Mouse (Mus musculus) layer of hippocampus, postnatal 25 days (tissue): ENCODE results near the gene Bsg. TPM values are rescaled to one million over a fixed set of nuclear protein-coding genes. Genes with fewer than 3 reads are reported as not detected.
A peak's percentile ranks its signal among the peaks of the same experiment; 100 is the strongest.
"Not testable (repeated sequence)": the region's sequence is repeated elsewhere in the genome, so short reads cannot be mapped to it uniquely, and the experiment has no call there.

ENCODE experiments used
- DNase-seq, 2 experiments: peaks; one replicate each; pipeline ENCODE4 v3.0.0; 2022; ENCODE audit warnings: mixed read lengths in 2 of 2, low spot score in 1 of 2; ENCODE audit errors: extremely low spot score in 1 of 2
- total RNA-seq, 2 experiments: library from RNA; stranded (reverse); gene quantifications; 2 replicates each; pipeline ENCODE4 v1.2.3; 2021

Gene Bsg
- total RNA-seq, 2 experiments from 2014 or later: 610 to 665 TPM

DNA sequence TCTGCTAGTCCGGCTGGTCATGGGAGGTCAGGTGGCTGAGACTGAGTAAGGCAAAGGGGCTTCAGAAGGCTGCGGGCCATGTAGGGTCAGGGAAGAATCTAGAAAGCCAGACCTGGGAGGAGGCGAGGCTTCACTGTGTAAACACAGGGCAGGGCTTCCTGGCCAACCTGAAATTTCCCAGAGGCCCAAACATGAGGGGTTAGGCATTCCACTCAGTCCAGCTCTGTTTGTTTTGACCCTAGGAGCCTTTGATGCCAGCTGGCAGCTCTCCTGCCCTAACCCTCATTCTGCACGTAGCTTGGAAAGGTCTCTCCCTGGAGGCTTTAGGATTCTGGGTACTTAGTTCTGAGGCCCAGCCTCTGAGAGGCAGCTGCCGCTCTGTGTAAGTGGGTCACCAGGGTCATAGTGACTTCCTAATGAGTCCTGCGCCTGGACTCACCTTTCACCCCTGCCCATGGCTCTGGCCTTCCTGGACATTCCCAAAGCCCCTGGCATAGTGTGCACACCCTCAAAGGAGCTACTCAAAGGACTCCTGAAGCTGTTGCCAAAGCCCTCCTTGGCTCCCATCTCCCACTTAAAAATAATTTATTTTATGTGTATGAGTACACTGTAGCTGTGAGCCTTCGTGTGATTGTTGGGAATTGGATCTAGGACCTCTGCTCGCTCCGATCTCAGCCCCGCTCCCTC is 2.7 kb upstream of the Bsg start:
- no peak for DNase-seq

DNA sequence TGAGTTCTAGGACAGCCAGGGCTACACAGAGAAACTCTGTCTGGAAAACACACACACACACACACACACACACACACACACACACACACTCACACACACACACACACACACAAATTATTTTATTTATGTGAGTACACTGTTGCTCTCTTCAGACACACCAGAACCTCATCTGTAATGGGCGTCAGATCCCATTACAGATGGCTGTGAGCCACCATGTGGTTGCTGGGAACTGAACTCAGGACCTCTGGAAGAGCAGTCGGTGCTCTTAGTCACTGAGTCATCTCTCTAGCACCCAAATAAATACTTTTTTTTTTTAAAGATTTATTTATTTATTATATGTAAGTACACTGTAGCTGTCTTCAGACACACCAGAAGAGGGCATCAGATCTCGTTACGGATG is 1.3 kb upstream of the Bsg start:
- not testable (repeated sequence) for DNase-seq

DNA sequence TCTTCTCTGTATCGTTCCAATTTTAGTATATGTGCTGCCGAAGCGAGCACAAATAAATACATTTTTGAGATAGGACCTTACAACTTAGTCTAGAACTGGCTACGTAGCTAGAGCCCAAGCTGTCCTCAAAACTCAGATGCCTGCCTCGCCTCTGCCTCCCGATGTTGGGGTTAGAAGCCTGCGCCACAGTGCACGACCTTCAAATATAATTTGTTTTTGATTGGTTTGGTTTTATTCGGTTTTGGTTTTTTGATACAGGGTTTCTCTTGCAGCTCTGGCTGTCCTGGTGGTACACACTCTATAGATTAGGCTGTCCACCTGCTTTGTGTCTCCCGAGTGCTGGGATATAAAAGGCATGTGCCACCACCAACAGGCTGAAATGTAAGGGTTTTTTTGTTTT is 750 bp upstream of the Bsg start:
- DNase-seq: no peak

DNA sequence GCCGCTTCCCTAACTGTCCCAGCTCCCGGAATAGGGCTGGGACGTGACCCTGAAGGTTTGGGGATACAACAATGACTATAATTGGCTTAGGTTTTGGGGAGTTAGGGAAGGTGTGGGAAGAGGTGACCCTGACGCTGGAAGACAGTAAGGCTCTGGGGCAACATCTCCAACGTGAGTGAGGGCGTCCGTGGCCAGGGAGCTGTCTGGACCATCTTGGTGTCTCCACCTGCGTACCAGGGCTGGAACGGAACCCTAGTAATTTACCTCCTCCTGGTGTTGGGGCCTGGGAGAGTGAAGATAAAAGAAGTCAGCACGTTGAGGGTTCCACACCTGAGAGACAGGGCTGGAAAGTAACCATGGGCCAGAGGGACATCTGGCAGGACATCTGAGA is 674 bp downstream of the Bsg start:
- no peak for DNase-seq

DNA sequence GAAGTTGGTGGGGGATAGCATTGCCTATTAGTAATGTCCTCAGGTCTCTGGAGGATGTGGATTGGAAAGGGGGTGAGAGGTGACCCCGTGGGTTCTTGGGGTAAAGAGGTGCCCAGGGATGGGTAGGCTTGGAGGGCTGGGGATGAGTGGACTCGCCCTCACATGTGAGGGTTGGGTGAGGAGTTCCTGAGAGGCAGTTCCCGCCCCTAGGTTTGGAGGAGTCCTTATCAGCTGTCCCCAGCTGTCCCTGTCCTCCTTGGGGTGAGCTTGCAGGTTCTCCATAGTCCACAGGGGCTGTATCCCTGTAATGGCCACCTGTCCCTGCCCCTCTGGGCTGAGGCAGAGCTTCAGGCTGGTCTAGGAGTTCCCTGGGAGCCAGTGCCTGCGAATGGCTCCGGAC is 1.7 kb downstream of the Bsg start:
- no peak for DNase-seq

DNA sequence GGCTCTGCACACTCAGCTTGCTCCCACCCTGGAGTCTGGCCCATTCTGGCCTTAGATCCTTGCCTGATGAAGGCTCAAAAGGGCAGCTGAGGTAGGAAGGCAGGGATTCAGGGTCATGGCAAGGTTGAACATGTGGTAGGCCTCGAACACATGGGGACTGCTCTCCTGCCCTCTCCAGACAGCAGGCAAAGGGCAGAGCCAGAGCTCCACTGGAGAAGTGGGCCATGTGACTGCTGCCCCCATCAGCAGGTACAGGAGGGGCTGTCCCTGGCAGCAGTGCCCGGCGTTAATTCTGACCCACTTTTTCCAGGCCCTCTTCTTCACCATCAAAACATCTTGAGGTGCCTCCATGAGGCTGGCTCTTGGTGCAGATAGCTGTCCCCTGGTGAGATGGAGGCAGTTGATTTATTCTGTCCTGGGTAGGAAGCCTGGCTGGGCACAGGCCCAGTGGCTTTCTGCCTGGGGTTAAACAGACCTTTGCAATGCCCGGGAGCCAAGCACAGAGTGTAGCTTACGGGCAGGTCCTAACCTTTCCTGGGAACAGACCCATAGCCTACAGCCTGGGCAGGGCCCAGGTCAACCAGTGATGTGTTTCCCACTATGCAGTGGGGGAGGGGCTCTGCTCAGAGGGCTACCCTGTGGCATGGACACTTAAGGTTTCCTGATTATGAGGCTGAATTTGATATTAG is 2.3 kb downstream of the Bsg start:
- DNase-seq: no peak

DNA sequence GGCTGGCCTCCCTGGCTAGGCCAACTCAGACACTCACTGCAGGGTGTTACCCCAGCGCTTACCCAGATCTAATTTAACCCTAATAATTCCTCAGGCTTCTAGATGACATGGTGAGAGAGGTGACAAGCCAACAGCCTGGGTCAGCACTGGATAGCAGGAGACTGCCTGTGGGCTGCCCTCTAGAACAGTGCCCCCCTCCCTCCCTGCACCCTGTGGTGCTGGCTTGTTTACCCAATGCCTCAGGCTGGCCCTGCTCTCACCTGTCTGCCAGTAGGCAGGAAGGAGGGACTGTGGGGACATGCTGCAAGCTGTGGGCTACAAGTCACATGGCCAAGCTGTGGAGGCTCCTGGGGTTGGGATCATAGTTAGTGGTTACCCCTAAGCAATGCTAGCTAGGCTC is 2.9 kb downstream of the Bsg start:
- DNase-seq: no peak

DNA sequence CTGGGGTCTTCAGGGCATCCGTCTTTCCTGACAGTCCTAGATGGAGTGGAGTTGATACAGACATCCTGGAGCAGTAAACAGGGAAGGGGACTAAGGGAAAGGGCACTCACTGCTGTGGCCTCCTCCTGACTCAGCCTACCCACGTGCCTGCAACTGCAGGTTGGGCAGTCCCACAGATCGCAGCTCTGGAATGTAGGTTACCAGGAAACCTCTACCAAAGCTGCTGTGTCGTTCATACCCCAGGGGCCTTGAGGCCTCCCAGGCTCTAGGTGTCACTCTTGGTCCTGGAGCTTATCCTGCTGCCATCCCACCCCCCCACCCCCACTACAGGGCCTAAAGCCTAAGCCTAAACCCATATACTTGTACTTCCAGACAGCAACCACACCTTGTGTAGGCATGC is 3.5 kb downstream of the Bsg start:
- no peak for DNase-seq

DNA sequence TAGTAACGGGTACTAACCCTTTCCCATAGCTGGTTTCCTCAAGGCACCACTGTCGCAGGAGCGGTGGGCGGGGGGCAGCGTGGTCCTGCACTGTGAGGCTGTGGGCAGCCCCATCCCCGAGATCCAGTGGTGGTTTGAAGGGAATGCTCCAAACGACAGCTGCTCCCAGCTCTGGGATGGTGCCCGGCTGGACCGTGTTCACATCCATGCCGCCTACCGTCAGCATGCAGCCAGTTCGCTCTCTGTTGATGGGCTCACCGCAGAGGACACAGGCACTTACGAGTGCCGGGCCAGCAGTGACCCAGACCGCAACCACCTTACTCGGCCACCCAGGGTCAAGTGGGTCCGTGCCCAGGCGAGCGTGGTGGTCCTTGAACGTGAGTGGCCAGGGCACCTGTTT is 4.4 kb downstream of the Bsg start:
- DNase-seq: no peak

DNA sequence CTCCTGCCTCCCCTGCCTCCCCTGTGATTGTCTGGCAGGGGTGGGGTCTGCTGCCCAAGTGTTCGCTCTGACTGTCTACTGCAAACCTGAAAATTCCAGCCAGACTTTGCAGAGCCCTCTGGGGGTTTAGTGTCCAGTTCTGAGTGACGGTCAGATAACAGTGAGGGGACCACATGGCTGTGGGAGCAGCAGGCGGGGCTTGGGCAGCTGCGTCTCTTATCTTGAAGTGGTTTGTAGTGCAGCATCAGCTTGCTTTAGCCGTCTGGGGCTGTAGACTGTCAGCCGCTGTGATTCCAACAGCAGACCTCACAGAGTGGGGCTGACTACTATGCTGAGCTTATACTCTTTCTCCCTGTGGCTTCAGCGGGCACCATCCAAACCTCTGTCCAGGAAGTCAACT is 5.0 kb downstream of the Bsg start:
- no peak for DNase-seq

DNA sequence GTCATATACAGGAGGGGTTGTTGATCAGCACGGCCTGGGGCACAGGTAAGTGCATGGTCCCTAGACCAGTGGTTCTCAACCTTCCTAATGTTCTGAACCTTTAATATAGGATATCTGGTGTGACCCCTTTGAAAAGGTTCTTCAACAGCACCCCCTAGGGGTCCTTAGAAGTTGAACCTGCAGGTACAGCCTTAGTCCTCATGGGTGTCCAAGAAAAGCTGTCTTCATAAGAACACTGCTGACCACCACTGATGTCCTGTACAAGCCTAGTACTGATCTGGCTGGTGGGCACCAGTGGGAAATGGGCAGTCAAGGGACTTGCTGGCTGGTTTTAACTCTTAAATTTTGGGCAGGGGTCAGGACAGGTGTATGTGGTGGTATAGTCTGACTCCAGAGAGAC is 7.7 kb downstream of the Bsg start:
- no peak for DNase-seq

DNA sequence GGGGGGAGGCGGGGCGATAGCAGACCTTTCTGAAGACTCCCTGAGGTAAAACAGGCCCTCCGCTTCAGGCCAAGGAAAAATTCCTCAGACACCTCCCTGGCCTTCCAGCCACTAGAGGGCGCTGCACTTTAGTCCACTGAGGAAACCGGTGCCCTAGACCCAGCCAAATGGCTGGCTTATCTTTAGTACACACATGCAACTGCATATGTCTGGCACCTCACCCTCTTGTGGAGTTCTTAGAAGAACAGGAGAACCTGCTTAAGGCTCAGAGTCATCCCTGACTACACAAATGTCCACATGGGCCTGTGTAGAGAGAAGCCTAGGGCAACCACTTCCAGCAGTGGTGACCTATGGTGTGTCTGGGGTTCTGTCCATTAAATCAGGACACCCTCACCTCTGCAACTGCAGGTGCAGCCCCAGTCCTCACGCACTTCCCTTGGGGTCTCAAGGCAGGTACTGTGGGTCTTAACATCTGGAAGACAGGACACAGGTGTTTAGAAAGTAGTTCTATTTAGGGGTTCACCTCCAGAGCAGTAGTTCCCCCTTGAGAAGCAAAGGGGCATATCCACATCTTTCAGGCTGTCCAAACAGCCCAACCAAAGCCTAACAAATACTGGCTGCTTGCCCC is 8.3 kb downstream of the Bsg start:
- peak; percentile 72 to 91 for DNase-seq

DNA sequence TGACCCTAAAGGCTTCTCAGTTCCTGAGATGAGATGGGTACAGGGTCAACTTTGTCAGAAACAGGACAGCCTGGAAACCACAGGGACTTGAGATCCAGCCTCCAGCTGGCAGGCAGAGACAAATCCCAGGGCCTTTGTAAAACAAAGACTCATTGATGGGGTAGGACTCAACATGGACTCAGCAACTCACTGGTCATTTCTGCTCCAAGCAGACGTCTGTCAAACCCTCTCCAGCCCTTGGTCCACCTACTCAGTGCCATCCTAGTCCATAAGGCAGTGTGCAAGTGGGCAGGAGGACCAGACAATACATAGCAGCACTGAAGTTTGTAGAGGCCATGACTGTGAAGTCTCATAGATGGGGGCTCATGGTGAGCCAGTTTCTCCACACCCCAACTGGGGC is 8.9 kb downstream of the Bsg start:
- DNase-seq: no peak

DNA sequence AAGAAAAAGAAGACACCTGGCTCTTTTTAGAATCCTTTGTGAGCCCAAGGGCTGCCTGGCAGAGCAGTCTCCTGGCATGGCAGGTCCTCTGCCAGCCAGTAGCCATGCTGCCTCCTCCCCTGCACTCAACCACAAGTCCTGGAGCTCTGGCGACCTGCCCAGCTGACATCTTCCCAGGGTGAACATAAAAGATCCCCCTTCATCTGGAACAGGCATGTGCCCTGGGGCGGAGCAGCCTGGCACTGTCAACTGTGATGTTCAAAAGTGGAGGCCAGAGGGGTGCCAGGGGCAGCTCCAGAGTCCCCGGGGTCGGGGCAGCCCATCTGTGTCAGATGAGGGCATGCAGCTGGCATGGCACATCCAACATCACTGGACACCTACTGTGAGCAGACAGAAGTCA is 10.7 kb downstream of the Bsg start:
- no peak for DNase-seq

DNA sequence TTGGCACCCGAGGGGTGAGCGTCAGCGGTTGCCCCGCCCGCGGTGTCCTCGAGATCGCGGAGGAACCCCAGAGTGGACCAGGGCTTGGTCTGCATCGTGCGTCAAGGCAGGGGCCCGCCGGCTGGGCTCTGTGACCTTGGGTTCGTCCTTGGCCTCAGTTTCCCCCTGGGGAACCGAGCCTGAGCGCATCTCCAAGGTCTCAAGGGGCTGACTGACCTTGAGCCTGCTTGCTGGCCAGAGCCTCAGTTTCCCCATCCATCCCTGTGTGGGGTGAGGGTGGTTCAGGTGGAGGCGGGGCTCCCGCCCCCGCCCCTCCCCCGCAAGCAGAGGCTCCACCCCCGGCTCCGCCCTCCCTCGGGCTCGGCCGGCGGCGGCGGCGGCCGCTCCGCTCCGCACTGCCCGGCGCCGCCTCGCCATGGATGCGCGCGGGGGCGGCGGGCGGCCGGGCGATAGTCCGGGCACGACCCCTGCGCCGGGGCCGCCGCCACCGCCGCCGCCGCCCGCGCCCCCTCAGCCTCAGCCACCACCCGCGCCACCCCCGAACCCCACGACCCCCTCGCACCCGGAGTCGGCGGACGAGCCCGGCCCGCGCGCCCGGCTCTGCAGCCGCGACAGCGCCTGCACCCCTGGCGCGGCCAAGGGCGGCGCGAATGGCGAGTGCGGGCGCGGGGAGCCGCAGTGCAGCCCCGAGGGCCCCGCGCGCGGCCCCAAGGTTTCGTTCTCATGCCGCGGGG is 12.1 kb downstream of the Bsg start, which contains the start of gene Hcn2:
Gene Hcn2, plus strand, starts transcription at position 381 of the 734 bp plus-strand sequence.
- no peak for DNase-seq

DNA sequence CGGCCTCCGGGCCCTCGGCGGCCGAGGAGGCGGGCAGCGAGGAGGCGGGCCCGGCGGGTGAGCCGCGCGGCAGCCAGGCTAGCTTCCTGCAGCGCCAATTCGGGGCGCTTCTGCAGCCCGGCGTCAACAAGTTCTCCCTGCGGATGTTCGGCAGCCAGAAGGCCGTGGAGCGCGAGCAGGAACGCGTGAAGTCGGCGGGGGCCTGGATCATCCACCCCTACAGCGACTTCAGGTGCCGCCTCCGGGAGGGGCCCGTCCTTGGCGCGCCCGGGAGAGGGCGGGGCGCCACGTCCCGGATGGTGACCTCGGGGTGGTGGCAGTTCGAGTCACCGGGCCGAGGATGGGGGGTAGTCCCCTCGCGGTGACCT is 12.7 kb downstream of the Bsg start:
- no peak for DNase-seq

DNA sequence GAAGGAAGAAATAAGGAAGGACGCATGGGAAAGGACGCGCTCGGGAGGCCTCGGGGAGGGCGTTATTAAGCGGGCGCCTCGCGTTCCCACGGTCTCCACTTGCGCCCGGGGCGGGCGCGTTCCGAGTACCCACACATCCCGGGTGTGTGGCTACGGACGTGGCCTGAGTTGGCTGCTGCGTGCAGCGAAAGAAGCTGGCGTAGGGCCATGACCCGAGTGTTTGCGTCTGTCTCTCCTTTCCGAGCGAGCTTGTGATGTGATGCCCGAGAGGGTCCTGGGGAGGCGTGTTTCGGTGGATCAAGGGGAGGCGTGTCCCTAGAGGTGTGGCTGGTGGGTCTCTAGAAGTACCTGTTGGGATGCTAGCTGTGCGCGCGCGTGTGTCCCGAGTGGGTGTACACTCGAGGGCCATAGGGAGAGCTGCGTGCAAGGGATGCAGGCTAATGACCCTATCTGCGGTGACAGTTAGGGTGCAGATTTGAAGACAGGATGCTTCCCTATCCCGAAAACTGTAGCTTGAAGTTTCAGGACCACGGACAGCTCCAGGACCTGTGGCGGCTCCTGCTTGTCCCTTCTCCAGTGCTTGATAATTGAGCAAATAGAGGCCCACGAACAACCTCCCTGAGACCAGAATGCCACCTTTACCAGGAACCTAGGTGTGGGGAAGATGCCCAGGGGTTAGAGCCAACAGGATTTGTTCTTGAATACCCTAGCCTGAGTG is 13.5 kb downstream of the Bsg start:
- DNase-seq: peak in 1 of 2 experiments; percentile 53

DNA sequence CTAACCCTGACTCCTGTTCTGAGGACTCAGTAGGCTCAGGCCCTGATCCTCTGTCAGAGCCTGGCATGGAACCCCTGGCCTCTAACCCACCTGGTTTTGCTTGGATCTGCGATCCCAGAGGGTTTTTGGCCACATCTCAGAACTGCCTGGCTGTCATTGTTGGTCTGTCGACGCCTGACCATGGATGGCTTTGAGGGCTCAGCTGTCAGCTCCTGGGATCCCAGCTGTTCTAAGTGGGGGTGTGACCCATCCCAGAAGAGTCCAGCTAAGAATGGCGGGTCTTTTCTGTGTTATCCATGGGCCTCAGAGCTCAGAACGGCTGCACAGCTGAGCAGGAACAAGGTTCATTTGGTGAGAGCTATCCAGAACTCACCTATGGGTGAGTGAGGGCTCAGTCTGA is 16.8 kb downstream of the Bsg start:
- no peak for DNase-seq

DNA sequence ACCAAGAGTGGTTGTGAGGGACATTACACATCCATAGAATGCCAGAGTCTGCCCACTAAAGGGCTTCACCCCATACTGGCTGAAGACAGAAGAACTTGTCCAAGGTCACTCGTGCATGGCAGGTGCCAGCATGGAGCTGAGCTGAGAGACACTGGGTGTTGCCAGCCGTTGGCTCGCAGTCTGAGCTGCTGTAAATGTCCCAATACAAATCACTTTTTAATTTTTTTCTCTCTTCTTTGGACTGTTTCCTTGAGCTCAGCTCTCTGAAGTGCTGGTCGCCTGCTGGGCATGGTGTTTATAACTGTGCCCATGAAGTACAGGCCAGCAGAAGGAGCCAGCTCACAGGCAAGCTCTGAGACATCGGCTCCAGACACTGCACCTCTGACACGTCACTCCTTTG is 18.8 kb downstream of the Bsg start:
- DNase-seq: no peak

DNA sequence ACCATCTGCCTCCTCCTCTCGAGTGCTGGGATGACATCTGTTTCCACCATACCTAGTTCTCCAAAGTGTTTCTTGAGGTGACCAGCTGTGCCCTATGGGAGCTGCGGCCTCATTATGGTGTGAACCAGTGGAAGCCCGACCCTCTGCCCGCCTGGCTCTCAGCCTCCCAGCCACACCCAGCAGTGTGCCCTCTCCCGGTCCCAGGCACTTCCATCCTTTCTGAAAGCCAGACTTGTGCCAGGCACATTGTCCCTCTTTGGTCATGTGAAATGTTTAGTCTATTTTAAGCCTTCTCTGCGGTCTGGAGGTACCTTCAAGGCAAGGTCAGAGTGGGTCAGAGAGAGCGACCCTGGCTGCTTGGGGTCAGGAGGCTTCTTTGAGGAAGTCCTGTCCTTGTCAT is 19.4 kb downstream of the Bsg start:
- no peak for DNase-seq

DNA sequence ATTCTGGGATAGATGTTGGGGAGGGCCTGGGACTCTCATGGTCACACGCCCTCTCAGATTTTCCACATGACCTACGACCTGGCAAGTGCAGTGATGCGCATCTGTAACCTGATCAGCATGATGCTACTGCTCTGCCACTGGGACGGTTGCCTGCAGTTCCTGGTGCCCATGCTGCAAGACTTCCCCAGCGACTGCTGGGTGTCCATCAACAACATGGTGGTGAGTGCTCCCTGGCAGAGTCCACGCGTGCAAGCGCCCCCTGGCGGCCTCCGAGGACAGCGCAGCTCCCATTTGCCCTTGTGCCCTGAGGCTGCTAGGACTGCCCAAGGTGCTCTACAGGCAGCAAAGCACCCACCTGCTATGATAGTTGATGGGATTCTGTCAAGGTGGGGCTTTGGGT is 21.8 kb downstream of the Bsg start:
- DNase-seq: peak in 1 of 2 experiments; percentile 48
